Mouse (Mus musculus): ENCODE results near the gene Adpgk.
"Not testable (repeated sequence)": the region's sequence is repeated elsewhere in the genome, so short reads cannot be mapped to it uniquely, and the experiment has no call there.

Adpgk gene

GRCm38 (mm10) chr9:59288685-59289410, 2.5 kb upstream of the Adpgk start:
- DNase-seq (ENCODE audit: low read depth in 2 of 2, low spot score in 2 of 2) = no peak

- DNase-seq (ENCODE audit: low read depth in 2 of 2, low spot score in 2 of 2) = no peak
These were observed 1.7 kb upstream of the Adpgk start for GRCm38 (mm10) chr9:59289529-59290115.

GRCm38 (mm10) chr9:59291688-59292492, 532 bp downstream of the Adpgk start:
- DNase-seq (ENCODE audit: low read depth in 2 of 2, low spot score in 2 of 2) = no peak

GRCm38 (mm10) chr9:59292493-59292875, 1.1 kb downstream of the Adpgk start:
- DNase-seq (ENCODE audit: low read depth in 2 of 2, low spot score in 2 of 2) = no peak

- no peak for DNase-seq (ENCODE audit: low read depth in 2 of 2, low spot score in 2 of 2)
These were observed 5.1 kb downstream of the Adpgk start for GRCm38 (mm10) chr9:59296419-59296818.

GRCm38 (mm10) chr9:59307890-59308289, 16.5 kb downstream of the Adpgk start:
- no peak for DNase-seq (ENCODE audit: low read depth in 2 of 2, low spot score in 2 of 2)

GRCm38 (mm10) chr9:59310582-59311283, 19.4 kb downstream of the Adpgk start:
- DNase-seq (ENCODE audit: low read depth in 2 of 2, low spot score in 2 of 2) = no peak

GRCm38 (mm10) chr9:59311284-59311670, 19.9 kb downstream of the Adpgk start:
- DNase-seq (ENCODE audit: low read depth in 2 of 2, low spot score in 2 of 2) = no peak

GRCm38 (mm10) chr9:59316206-59316605, 24.8 kb downstream of the Adpgk start:
- no peak for DNase-seq (ENCODE audit: low read depth in 2 of 2, low spot score in 2 of 2)

GRCm38 (mm10) chr9:59324351-59324750, 33.0 kb downstream of the Adpgk start:
- no peak for DNase-seq (ENCODE audit: low read depth in 2 of 2, low spot score in 2 of 2)

- DNase-seq (ENCODE audit: low read depth in 2 of 2, low spot score in 2 of 2) = no peak
These were observed 38.7 kb downstream of the Adpgk start for GRCm38 (mm10) chr9:59330055-59330454.

GRCm38 (mm10) chr9:59336539-59336938, 45.2 kb downstream of the Adpgk start:
- no peak for DNase-seq (ENCODE audit: low read depth in 2 of 2, low spot score in 2 of 2)

- DNase-seq (ENCODE audit: low read depth in 2 of 2, low spot score in 2 of 2) = no peak
These were observed 46.5 kb downstream of the Adpgk start for GRCm38 (mm10) chr9:59337889-59338288.

- DNase-seq (ENCODE audit: low read depth in 2 of 2, low spot score in 2 of 2) = peak in 1 of 2 experiments; percentile 11
These were observed 47.1 kb downstream of the Adpgk start for GRCm38 (mm10) chr9:59338411-59338810.

- DNase-seq (ENCODE audit: low read depth in 2 of 2, low spot score in 2 of 2) = no peak
These were observed 47.7 kb downstream of the Adpgk start for GRCm38 (mm10) chr9:59339107-59339506.

GRCm38 (mm10) chr9:59340002-59340401, 48.6 kb downstream of the Adpgk start:
- DNase-seq (ENCODE audit: low read depth in 2 of 2, low spot score in 2 of 2) = peak in 1 of 2 experiments; percentile 5

- DNase-seq (ENCODE audit: low read depth in 2 of 2, low spot score in 2 of 2) = no peak
These were observed 54.8 kb downstream of the Adpgk start for GRCm38 (mm10) chr9:59346176-59346575.

GRCm38 (mm10) chr9:59352586-59353252, 61.4 kb downstream of the Adpgk start:
- no peak for DNase-seq (ENCODE audit: low read depth in 2 of 2, low spot score in 2 of 2)

- peak; percentile 75 to 82 for DNase-seq (ENCODE audit: low read depth in 2 of 2, low spot score in 2 of 2)
These were observed 61.9 kb downstream of the Adpgk start, which contains the start of gene Bbs4 for GRCm38 (mm10) chr9:59353253-59353639. Gene Bbs4, minus strand, starts transcription at chr9:59353508.

GRCm38 (mm10) chr9:59358041-59358440, 66.7 kb downstream of the Adpgk start:
- DNase-seq (ENCODE audit: low read depth in 2 of 2, low spot score in 2 of 2) = not testable (repeated sequence)

- not testable (repeated sequence) for DNase-seq (ENCODE audit: low read depth in 2 of 2, low spot score in 2 of 2)
These were observed 69.1 kb downstream of the Adpgk start for GRCm38 (mm10) chr9:59360487-59360886.
